Mouse (Mus musculus) layer of hippocampus, adult 11-12 months (tissue): ENCODE data around the gene Lrrc8d.
"Not testable (repeated sequence)": the region's sequence is repeated elsewhere in the genome, so short reads cannot be mapped to it uniquely, and the experiment has no call there.

Source experiments
- DNase-seq: peaks from one replicate; pipeline ENCODE4 v3.0.0; 2022; ENCODE audit warnings: low spot score

The Lrrc8d gene

DNA sequence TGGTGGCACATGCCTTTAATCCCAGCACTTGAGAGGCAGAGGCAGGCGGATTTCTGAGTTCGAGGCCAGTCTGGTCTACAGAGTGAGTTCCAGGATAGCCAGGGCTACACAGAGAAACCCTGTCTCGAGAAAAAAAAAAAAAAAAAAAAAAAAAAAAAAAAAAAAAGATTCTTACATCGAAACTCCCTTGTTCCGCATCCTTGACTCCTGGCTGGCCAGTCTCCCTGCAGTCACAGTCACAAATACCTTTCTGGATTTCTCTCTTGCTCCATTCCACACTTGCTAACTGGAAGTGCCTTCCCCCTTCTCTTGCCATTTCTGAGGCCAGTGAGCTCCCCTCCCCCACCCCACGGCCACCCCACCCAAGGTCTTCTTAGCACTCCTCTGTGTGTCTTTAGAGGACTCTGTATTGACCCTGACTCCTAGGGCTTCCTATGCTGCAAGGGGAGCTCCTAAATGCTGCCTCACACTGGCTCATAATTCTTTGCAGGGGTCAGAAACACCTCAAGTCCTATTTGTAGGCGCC, 13.9 kb upstream of the Lrrc8d start:
- DNase-seq = not testable (repeated sequence)

DNA sequence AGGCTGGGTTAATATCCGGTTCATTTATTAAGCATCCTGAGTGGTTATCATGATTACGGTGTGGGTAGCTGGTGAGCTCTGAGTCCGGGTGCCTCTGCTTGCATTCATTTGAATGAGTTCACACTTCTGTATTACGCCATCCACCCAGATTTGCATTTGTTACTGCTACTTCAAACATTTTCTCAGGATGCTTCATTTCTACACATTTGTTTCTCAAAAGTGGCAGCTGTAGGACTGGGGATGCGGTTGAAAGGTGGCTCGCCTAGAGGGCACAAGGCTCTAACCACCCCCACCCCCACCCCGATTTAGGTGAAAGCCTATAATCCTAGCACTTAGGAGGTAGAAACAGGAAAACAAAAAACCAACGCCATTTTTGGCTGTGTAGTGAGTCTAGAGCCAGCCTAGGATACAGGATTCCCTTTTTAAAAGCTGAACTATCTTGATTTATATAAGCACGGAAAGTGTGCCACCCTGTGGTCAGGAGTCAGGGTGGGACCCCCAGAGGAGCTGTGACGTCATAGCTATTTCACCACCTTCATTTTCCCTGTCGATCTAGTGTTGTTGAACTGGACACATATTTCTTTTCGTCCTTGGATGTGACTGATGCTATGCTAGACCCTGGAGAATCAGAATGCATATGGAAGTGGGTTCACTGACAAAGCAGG, 13.3 kb upstream of the Lrrc8d start:
- no peak for DNase-seq

DNA sequence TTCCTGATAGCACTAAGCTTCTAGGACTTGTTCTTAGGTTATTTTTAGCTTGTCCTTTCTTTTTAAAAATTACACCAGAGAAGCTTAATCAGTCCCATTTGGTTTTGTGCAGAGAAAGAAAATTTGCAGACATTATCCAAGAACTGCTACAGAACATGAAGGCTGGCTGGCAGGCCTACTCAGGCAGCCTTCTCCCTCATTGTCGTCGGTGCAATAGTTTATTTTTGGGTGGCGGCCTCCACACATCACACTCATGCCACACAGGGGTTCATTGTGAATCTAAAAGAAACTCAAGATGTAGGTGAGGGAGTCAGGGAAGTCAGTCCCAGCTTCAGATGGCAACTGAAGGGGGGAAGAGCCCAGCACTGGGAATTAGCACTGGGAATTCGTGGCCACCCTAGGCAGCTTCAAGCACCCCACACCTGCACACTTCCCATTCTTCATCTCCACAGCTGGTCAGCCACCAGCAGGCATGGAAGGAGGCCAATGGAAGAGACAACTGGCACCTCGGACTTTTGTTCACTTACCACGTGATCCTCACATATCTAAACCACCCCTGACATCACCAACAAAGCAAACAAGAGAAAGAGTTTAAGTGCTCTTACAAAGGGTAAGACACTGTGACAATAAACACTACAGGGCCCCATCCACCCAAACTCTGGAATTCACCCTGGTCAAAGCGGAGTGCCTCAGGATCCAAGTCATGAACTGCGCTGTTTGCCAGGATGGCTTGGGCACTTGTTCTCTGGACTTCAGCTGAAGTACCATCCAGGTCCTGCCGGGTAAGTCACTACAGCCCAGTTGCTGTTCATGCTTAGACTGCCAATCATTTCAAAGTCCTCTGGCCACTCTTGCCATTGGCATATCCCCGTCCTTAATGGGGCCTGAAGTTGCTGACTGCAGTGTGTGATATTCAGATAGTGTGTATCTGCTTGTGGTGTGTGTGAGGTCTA, 9.0 kb upstream of the Lrrc8d start:
- no peak for DNase-seq

DNA sequence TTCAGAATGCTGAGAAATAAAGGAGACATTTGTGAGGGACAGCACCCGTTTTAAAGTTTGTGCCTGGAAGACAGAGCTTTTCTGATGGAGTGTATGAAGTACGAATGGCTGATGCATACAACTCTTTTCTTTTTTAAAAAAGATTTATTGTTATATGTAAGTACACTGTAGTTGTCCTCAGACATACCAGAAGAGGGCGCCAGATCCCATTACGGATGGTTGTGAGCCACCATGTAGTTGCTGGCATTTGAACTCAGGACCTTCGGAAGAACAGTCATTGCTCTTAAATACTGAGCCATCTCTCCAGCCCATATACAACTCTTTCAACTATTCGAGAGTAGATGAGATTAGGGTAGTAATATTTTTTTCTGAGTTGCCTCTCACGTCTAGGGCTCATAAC, 8.1 kb upstream of the Lrrc8d start:
- DNase-seq = no peak

DNA sequence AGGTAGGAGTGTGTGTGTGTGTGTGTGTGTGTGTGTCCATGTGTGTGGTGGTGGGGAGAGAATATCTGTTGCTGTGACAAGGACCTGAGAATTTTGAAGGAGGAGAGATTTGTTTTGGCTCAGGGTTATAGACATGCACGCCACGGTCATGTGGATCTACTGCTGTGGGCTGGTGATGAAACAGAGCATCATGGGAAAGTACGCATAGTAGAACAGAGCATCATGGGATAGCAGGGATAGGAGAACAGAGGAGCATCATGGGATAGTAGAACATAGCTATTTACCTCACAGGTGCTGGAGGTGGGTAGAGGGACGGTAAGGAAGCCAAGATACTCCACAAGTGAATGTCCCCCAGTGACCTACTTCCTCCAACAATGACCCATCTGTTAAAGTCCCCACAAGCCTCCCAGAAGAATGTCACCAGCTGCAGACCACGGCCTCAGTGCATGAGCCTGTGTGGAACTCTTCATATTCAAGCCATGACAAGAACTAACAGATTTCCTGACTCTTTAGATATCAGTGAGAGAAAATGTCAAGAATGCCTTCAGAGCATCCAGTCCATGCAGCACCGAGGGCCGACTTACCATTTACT, 5.3 kb upstream of the Lrrc8d start:
- DNase-seq = no peak

DNA sequence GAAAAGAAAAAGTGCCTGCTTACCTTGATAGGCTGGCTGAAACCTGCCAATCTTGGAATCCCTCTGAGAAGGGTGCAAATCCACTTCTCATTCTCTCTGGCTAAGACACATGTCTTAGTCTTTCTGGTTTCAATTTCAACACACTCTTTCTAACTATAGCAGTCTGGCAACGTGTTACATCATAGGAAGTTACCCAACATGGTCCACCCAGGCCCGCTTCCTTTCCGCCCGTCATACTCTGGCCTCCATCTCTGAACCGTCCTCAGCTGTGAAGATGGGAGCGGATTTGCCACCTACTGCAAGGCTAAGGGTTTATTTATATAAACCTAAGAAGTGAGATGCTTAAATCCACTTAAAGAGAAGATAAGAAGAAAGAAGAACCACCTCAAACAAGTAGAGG, 3.7 kb upstream of the Lrrc8d start:
- DNase-seq = no peak

DNA sequence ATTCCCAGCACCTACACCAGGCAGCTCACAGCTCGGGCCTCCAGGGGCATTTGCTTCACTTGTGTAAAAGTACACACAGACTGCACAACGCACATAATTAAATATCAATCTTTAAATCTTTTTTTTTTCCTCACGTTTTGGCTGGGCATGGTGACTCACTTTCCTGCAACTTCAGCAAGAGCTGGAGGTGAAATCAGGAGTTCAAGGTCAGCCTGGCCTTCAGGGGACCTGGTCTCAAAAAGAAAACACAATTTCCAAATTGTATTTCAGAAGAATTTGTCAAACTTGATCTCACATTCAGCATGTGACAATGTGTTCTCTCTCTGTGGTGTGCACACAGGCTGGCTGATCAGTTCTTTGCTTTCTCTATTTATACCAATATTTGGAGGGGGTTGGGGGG, 1.9 kb upstream of the Lrrc8d start:
- DNase-seq = no peak

DNA sequence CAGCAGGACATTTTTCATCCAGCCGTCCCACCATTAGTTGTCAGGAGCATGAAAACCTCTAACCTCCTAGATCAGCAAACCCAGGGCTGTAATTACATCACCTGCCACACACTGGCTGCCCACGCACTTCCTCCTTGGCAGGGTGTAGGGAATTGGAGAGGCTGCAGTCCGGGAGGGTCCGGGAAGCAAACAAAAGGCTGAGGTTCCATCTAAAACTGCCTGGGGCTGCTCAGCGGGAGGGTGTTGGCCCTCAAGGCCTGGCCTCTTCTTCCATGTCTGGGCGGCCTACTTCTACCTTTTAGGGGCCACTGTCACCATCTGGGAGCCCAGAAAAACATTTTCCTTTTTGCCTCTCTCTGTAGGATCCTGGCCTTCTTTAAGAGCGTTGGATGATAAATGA, 1.1 kb upstream of the Lrrc8d start:
- no peak for DNase-seq

DNA sequence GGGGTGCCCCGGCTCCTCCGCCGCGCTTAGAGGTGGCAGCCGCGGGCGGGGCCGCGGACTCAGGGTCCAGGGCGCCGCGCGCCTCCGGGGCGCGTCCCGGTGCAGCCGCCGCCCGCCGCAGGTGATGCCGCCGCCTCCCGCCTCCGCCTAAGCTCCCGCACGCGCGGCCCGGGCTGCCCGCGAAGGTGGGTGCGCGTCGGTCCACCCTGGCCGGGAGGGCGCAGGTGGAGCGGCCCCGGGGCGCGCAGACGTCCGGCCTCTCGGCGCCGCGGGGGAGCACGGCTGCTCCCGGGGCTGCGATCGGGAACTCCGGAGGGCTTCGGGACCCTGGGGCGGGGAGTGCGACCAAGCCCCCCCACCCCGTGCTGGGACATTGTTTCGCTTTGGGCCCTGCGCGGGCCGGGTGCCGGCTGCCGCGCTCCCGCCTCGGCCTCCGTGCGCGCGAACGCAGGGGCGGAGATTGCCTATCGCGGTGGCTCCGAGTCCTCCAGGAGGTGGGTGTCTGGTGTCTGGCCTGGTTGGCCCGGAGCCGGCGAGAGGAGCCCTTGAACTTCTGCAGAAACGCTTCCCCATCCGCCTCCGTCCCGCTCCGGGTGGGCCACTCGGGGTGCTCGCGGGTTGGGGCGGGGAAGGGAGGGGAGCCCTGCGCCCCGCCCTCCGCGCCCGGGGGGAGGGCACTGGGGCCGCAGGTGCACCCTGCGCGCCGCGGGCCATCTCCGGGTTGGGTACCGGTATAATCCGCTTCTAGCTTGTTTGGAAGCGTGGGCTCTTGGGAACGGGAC, 492 bp downstream of the Lrrc8d start:
- peak; percentile 70 for DNase-seq

DNA sequence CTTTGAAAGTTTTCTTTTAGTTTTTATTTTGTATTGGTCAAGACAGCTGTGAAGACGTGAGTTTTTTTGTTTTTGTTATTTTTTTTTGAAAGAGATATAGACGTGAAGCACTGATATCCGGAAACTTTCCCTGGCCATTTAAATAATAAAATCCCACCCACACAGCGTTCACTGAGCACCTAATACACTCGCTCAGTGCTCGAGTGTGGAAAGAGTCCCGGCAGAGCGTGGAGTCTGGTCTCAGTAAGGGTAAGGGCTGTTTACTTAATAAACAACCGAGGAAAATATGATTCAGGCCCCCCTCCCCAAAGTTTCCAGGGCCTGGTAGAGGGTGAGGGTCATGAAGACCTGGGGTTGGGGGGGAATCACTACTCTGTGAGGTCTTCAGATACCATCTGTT, 1.6 kb downstream of the Lrrc8d start:
- no peak for DNase-seq

DNA sequence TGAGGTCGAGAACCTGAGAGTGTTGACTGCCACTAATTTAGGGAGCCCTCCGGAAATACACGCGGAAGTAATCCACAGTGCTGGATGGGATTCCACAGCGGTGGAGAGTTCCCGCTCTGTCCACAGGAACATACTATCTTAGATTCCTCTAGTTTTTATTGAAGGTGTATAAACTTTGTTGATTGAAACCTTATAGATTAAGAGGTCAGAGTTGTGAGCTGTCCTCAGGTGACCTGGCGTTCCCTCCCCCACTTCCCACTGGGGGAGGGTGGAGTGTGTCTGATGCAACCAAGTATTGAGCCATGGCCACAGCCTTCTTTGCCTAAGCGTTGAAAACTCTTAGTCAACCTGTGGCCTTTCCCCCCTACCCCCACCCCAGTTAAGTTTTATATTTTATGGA, 2.1 kb downstream of the Lrrc8d start:
- no peak for DNase-seq

DNA sequence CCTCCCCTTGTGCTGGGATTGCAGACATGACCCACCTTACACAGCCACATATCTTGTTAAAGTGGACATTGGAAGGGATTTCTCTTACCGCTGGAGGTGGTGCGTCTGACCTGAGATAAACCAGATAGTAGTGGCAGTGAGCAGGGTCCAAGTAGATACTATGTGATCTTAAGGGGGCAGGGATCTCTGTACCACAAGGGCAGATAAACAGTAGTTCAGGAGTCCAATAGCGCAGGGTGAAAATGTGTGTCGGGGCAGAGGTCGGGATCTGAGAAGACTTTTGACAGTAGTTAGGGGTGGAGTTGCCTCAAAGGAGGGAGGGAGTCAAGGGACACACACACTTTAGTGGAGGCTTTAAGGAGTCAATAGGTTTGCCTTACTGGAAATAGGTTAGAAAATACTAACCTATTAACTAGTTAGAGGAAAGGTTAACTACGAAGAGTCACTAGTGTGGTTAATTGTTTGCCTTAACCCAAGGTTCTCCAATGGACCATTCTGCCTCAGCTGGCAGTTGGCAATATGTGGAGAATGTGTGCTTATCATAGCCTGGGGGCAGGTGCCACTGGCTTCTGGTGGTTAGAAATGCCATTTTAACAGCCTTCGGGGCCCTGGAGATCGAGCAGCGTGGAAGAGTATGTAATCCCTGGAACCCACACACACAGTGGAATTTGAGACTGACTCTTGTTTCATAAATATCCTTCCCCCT, 3.0 kb downstream of the Lrrc8d start:
- no peak for DNase-seq

DNA sequence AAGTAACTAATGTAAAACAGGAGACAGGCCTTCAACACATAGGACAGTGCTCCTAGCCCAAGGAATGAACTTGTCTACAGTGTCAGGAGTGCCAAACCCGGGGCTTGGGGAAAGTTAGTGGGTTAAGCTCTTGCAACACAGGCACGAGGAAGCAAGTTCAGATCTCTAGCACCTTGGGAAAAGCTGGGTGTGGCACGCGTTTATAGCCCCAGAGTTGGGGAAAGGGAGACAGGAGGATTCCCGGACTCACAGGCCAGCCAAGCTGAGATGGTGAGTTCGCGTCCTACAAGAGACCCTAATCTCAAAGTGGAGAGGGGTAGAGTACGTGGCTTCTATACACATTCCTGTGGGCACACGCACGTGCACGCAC, 3.5 kb downstream of the Lrrc8d start:
- no peak for DNase-seq

DNA sequence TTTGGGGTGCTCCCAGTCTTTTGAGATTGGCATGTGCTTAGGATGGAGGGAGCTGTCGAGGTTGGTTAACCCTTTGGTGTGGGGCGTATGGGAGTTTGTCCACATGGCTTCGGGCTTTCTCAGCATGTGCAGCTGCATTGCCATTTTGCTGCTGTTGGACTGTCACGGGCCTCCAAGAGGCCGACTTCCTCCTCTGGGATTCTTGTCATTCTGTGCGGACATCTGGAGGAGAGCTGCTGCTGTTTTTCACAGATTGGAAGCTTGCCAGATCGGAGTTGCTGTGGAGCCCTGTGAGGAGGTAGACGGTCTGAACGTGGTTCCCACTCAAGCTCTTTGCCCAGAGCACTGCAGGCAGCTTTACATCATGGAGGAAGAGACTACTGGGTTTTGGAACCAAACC, 4.8 kb downstream of the Lrrc8d start:
- no peak for DNase-seq

DNA sequence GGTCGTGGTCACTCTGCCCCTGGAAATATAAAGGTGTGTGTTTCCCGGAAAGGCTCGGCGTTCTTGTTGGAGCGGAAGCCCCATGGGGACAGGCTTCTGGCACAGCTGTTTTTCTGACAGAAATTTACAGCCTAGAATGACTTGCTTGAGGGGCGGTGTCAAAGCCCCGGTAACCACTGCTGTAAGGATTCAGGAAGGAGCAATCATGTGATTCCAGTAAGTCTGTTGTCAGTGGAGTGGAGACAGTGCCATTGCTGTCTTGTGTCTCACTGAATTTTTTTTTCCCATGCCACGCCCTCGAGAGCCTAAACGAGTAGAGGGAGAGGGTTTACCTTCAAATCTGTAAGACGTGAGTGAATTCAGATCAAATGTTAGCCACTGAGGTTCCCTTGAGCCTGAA, 6.9 kb downstream of the Lrrc8d start:
- no peak for DNase-seq

DNA sequence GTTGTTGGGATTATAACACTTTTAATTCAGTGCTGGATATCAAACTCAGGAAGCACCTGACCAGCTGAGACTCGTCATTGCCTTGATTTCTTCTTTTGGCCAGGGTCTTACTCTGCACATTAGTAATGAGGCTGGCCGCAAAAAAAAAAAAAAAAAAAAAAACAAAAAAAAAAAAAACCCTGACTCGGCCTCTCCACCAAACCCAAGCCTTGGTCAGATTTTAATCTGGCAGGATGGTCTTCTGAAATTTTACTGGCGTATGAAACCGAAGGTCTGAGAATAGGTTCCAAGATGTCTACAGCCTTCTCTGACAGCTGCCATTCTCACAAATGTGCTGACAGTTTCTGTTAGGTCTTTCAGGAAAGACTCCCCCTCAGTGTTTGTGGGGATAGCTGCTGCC, 8.5 kb downstream of the Lrrc8d start:
- DNase-seq = no peak

DNA sequence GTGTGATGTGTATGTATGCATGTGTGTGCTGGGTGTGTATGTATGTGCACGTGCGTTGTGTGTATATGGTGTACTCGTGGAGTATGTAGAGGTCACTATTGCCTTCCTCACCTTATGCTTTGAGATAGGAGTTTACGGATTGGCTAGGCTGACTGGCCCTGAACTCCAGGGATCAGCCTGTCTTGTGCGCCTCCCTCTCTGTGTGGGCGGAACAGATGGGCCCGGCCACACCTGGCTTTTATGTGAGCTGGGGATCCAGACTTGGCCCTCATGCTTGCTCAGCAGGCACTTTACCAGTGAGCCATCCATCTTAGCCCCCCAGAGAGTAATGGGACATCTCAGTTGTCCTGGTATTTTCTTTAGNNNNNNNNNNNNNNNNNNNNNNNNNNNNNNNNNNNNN, 10.7 kb downstream of the Lrrc8d start:
- no peak for DNase-seq

DNA sequence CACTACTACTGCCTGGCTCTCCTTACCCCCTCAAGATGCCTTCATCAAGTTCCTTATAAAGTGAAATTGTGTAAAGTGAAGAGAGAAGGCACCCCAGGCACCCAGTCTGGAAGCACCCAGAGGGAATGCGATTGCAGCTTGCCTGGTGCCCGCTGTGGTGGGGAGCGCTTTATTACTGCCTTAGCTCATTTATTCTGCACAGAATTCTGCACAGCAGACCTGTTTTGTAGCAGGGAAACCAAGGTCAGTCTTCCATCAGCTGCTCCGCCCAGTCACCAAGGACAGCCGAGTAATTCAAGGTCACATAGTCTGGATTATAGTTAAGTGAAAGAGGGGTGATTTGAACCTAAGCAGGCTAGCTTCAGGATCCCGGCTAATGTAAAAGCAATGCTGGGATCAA, 14.7 kb downstream of the Lrrc8d start:
- no peak for DNase-seq

DNA sequence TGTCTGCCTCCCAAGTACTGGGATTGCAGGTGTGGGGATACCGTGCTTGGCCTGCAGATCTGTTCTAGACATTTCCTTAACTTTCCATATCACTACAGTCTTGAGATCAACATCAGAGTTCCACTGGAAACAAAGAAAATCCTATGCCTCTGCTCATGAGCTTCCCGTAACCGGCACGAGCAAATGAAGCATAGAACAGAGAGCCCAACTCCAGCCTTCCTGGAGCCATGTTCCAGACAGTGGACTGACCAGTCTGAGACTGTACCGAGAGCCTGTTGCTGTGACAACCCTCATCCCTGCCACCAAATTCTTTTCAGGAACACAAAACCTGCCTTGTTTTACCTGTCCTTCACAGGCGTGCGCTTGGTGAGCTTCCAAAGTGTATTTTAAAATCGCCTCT, 15.3 kb downstream of the Lrrc8d start:
- no peak for DNase-seq

DNA sequence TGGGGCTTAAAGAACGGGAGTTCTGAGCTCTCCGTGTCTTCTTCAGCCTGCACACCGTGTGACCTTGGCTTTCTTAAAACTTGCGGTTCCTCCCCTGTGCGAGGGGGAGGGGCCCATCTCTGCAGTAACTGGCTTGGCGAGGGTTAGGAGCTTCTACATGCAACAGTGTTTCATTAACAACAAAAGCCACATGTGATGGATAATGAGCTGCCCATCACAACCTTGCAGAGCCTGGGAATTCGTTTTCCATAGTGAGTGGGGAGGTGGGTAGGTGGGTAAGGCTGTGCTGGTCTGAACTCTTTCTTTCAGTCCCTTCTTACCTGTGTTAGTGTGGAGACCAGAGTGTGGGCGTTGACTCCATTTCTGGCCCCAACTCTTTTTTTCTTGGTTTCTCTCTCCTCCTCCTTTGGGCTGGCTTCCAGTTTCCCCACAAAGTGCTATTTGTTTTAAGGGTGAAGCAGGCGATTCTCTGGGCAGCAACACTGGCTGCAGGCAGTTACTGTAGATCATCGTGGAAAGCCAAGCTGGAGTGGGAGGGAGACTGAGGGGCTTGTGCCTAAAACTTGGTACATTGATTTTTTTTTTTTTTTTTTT, 15.9 kb downstream of the Lrrc8d start:
- DNase-seq = peak; percentile 70

DNA sequence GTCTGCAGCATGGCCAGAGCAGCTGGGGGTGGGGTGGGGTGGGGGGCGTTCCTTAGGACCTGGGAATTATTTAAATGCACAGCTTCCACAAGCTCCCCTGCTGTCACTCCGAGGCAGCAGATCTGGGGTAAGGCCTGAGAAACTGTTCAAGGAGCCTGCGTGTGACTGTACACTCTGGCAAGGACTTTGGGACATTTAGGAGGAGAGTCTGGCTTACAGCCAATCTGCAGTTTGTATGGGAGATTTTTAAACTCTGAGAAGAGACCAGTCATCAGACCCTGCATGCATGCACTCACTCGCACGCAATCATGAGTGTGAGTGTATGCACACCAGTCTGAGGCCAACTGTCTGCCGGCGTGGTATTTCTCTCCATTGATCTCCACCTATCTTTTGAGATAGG, 17.5 kb downstream of the Lrrc8d start:
- DNase-seq = no peak
